Mouse (Mus musculus) adrenal gland, postnatal 4 days (tissue): ENCODE measurements around the gene Brk1. TPM values are rescaled to one million over a fixed set of nuclear protein-coding genes. Genes with fewer than 3 reads are reported as not detected.

Source experiments
- DNase-seq, 2 experiments: peaks; one replicate each; pipeline ENCODE4 v3.0.0; 2021 to 2022; ENCODE audit warnings: low spot score in 2 of 2, mixed read lengths in 2 of 2
- total RNA-seq, 2 experiments: library from RNA; stranded (reverse); gene quantifications; 2 replicates each; pipeline ENCODE4 v1.2.3; 2021

Brk1 gene
- total RNA-seq, 2 experiments from 2014 or later = 194 to 195 TPM

GRCm38 (mm10) chr6:113659648-113660491, 55.3 kb downstream of the Brk1 start:
- no peak for DNase-seq

GRCm38 (mm10) chr6:113660492-113661352, 56.1 kb downstream of the Brk1 start:
- DNase-seq = no peak

- DNase-seq = no peak
Observed at GRCm38 (mm10) chr6:113661353-113662241, 57.0 kb downstream of the Brk1 start.

GRCm38 (mm10) chr6:113662964-113663700, 58.6 kb downstream of the Brk1 start:
- no peak for DNase-seq

- no peak for DNase-seq
Observed at GRCm38 (mm10) chr6:113664305-113664704, 59.7 kb downstream of the Brk1 start.

Other genes with a start within 250 kb of the Brk1 start
- gene Tada3, start 226.9 kb upstream of the Brk1 start, total RNA-seq = 10 to 100 TPM; 41.3 to 44.6 TPM
- 100 to 1,000 TPM; 206 to 214 TPM for gene Arpc4, start 226.7 kb upstream of the Brk1 start, total RNA-seq
- gene Ttll3, start 215.5 kb upstream of the Brk1 start, total RNA-seq = 1 to 10 TPM; 6.9 to 7.7 TPM
- 10 to 100 TPM; 13.9 to 14.7 TPM for gene Rpusd3, start 185.4 kb upstream of the Brk1 start, total RNA-seq
- gene Cidec, start 169.0 kb upstream of the Brk1 start, total RNA-seq = 10 to 100 TPM; 49.8 to 62.1 TPM
- 10 to 100 TPM; 47.8 to 49.2 TPM for gene Jagn1, start 162.2 kb upstream of the Brk1 start, total RNA-seq
- 1 to 10 TPM in 1 of 2 experiments, under 1 TPM in 1; 0.90 to 2.5 TPM for gene Il17re, start 146.3 kb upstream of the Brk1 start, total RNA-seq
- 10 to 100 TPM; 22.7 to 25.4 TPM for gene Il17rc, start 133.3 kb upstream of the Brk1 start, total RNA-seq
- 10 to 100 TPM; 40.6 to 44.1 TPM for gene Creld1, start 121.5 kb upstream of the Brk1 start, total RNA-seq
- 1 to 10 TPM in 1 of 2 experiments, under 1 TPM in 1; 0.59 to 1.3 TPM for gene Prrt3, start 102.8 kb upstream of the Brk1 start, total RNA-seq
- 10 to 100 TPM; 85.9 to 87.9 TPM for gene Emc3, start 73.1 kb upstream of the Brk1 start, total RNA-seq
- 1 to 10 TPM; 7.9 to 8.1 TPM for gene Fancd2, start 73.1 kb upstream of the Brk1 start, total RNA-seq
- under 1 TPM; 0.37 to 0.67 TPM for gene Fancd2os, start 4.1 kb upstream of the Brk1 start, total RNA-seq
- gene Vhl, start 19.2 kb downstream of the Brk1 start, total RNA-seq = 10 to 100 TPM; 32.5 to 34.3 TPM
- gene Irak2, start 33.7 kb downstream of the Brk1 start, total RNA-seq = 10 to 100 TPM; 12.5 to 13.2 TPM
- 10 to 100 TPM; 68.2 to 71.2 TPM for gene Tatdn2, start 92.3 kb downstream of the Brk1 start, total RNA-seq
- gene Ghrl, start 115.1 kb downstream of the Brk1 start, total RNA-seq = 1 to 10 TPM in 1 of 2 experiments, not detected in 1; 6.2 TPM
- 100 to 1,000 TPM; 122 to 123 TPM for gene Sec13, start 136.0 kb downstream of the Brk1 start, total RNA-seq